Mouse (Mus musculus) midbrain, embryonic 14.5 days (tissue): ENCODE results near the gene Ushbp1. TPM values are rescaled to one million over a fixed set of nuclear protein-coding genes. Genes with fewer than 3 reads are reported as not detected.
A peak's percentile ranks its signal among the peaks of the same experiment; 100 is the strongest.

Experiments used
- ATAC-seq: fragments of 200-750 bp; cut with Nextera tagmentation; 2 replicates; pipeline ENCODE4 v1.8.0; 2017; ENCODE audit warnings: moderate number of reproducible peaks, moderate library complexity; ENCODE audit not compliant: low FRiP score, low TSS enrichment
- DNase-seq: peaks from one replicate; pipeline ENCODE4 v3.0.0-alpha.2; 2015
- H3K27ac ChIP-seq: fragments of 300-500 bp; sonication (generic); replicated peaks from 2 replicates; pipeline ENCODE4 v1.5.1; 2014; ENCODE audit warnings: mild to moderate bottlenecking, low read depth, low read length, moderate library complexity
- H3K27me3 ChIP-seq: fragments of 300-500 bp; sonication (generic); 2 replicates; pipeline ENCODE4 v1.6.1; 2014; ENCODE audit warnings: low read length, control low read depth, mixed read lengths; ENCODE audit not compliant: control insufficient read depth, insufficient read depth
- H3K36me3 ChIP-seq: fragments of 300-500 bp; sonication (generic); 2 replicates; pipeline ENCODE4 v1.6.1; 2014; ENCODE audit warnings: low read length, control low read depth; ENCODE audit not compliant: control insufficient read depth, insufficient read depth
- H3K4me1 ChIP-seq: fragments of 300-500 bp; sonication (generic); 2 replicates; pipeline ENCODE4 v1.6.1; 2014; ENCODE audit warnings: mild to moderate bottlenecking, antibody characterized with exemption, low read length, control low read depth; ENCODE audit not compliant: control insufficient read depth, insufficient read depth
- H3K4me2 ChIP-seq: fragments of 300-500 bp; sonication (generic); 2 replicates; pipeline ENCODE4 v1.6.1; 2014; ENCODE audit warnings: mild to moderate bottlenecking, low read length, moderate library complexity
- H3K4me3 ChIP-seq: fragments of 300-500 bp; sonication (generic); replicated peaks from 2 replicates; pipeline ENCODE4 v1.5.1; 2014; ENCODE audit warnings: low read depth, low read length
- H3K9ac ChIP-seq: fragments of 300-500 bp; sonication (generic); replicated peaks from 2 replicates; pipeline ENCODE4 v1.6.1; 2014; ENCODE audit warnings: mild to moderate bottlenecking, low read length, moderate library complexity
- H3K9me3 ChIP-seq: fragments of 300-500 bp; sonication (generic); 2 replicates; pipeline ENCODE4 v1.6.1; 2016; ENCODE audit warnings: low read length, control low read depth, mixed read lengths; ENCODE audit not compliant: control insufficient read depth
- WGBS: fragments of 180-500 bp; shearing (Covaris S2); extraction: QIAGEN DNeasy Blood & Tissue Kit; methylation state at CpG from one replicate; pipeline ENCODE4 v1.1.7; 2014; 5-methylcytosine and 5-hydroxymethylcytosine counted together
- polyA plus RNA-seq: library from polyadenylated mRNA; unstranded; fragments of >200 nt; fragmentation: Nextera tagmentation; extraction: Ambion mirVana; gene quantifications from 2 replicates; pipeline ENCODE4 v1.2.1, GENCODE M21; 2014

Gene Ushbp1
- polyA plus RNA-seq, 1 experiment from 2014 or later, result 5.7 TPM

- Histone ChIP-seq H3K9ac (no peak overlapping the region), H3K9me3 (no peaks in the 10 kb centered on the region), H3K27me3 (no peaks in the 10 kb centered on the region), H3K4me3 (no peak overlapping the region), H3K4me2 (no peak overlapping the region), H3K4me1 (peaks cover 14% of the 10 kb centered on the region), H3K27ac (no peak overlapping the region), H3K36me3 (peaks cover 15% of the 10 kb centered on the region; the same call in 1 of the 2 replicates)
- no peak for ATAC-seq
- no peak for DNase-seq
- 97% methylated on average over 10 of the region's 10 CpGs for WGBS
Observed at GRCm38 (mm10) chr8:71369040-71369718, 26.4 kb downstream of the Ushbp1 start.

GRCm38 (mm10) chr8:71368366-71368765 is 27.2 kb downstream of the Ushbp1 start:
- Histone ChIP-seq H3K4me3 (0 out of 2 replicates have a peak overlapping the region, but pooled peaks have one; percentile 64), H3K4me1 (peaks cover 14% of the 10 kb centered on the region), H3K27ac (no peak overlapping the region), H3K9me3 (no peaks in the 10 kb centered on the region), H3K27me3 (no peaks in the 10 kb centered on the region), H3K4me2 (no peak overlapping the region; the same call in 1 of the 2 replicates), H3K36me3 (peaks cover 12% of the 10 kb centered on the region; the same call in 1 of the 2 replicates), H3K9ac (no peak overlapping the region)
- DNase-seq (no peak), ATAC-seq (no peak)

GRCm38 (mm10) chr8:71367529-71368176 is 27.9 kb downstream of the Ushbp1 start:
- peaks cover 14% of the 10 kb centered on the region for H3K4me1 ChIP-seq
- ATAC-seq (no peak), DNase-seq (no peak)
- H3K27me3 ChIP-seq, result no peaks in the 10 kb centered on the region
- peak overlapping the region; percentile 93 for H3K27ac ChIP-seq
- peaks cover 12% of the 10 kb centered on the region; the same call in 1 of the 2 replicates for H3K36me3 ChIP-seq
- peak overlapping the region; percentile 64 for H3K4me3 ChIP-seq
- H3K9me3 ChIP-seq, result no peaks in the 10 kb centered on the region
- WGBS, result 56% methylated on average over 17 of the region's 17 CpGs
- H3K9ac ChIP-seq, result peak overlapping the region; percentile 52
- H3K4me2 ChIP-seq, result peak overlapping the region; percentile 73

- Histone ChIP-seq H3K36me3 (peaks cover 12% of the 10 kb centered on the region; the same call in 1 of the 2 replicates), H3K9me3 (no peaks in the 10 kb centered on the region), H3K4me3 (peak within 1 kb of the TSS; percentile 64), H3K4me2 (peak within 1 kb of the TSS; percentile 73), H3K4me1 (peaks cover 14% of the 10 kb centered on the region), H3K9ac (peak within 1 kb of the TSS; percentile 52), H3K27me3 (no peaks in the 10 kb centered on the region), H3K27ac (peak within 1 kb of the TSS; percentile 93)
- DNase-seq (peak; percentile 95), ATAC-seq (peak; percentile 77)
- under 1% methylated on average over 56 of the region's 56 CpGs for WGBS
Observed at GRCm38 (mm10) chr8:71366771-71367528, 28.7 kb downstream of the Ushbp1 start, which contains the start of gene Use1. Gene Use1 (plus strand): TSS chr8:71366848.

- ATAC-seq (no peak), DNase-seq (no peak)
- Histone ChIP-seq H3K4me3 (no peak overlapping the region), H3K4me2 (no peak overlapping the region), H3K27ac (no peak overlapping the region), H3K36me3 (peaks cover 84% of the 10 kb centered on the region), H3K27me3 (no peaks in the 10 kb centered on the region), H3K9ac (no peak overlapping the region), H3K4me1 (no peaks in the 10 kb centered on the region), H3K9me3 (no peaks in the 10 kb centered on the region)
- WGBS, result 86% methylated on average over 3 of the region's 3 CpGs
Observed at GRCm38 (mm10) chr8:71358026-71358425, 37.6 kb downstream of the Ushbp1 start.

- Histone ChIP-seq H3K4me3 (no peak overlapping the region), H3K27me3 (no peaks in the 10 kb centered on the region), H3K4me1 (no peaks in the 10 kb centered on the region), H3K9me3 (no peaks in the 10 kb centered on the region), H3K36me3 (peaks cover 97% of the 10 kb centered on the region), H3K4me2 (no peak overlapping the region), H3K9ac (no peak overlapping the region), H3K27ac (no peak overlapping the region)
- 88% methylated on average over 1 of the region's 1 CpGs for WGBS
- DNase-seq (no peak), ATAC-seq (no peak)
Observed at GRCm38 (mm10) chr8:71351520-71351919, 44.1 kb downstream of the Ushbp1 start.

GRCm38 (mm10) chr8:71351117-71351516 is 44.5 kb downstream of the Ushbp1 start:
- Histone ChIP-seq H3K4me2 (no peak overlapping the region), H3K4me1 (no peaks in the 10 kb centered on the region), H3K27ac (no peak overlapping the region), H3K9ac (no peak overlapping the region), H3K27me3 (no peaks in the 10 kb centered on the region), H3K4me3 (no peak overlapping the region), H3K36me3 (peaks cover 97% of the 10 kb centered on the region), H3K9me3 (no peaks in the 10 kb centered on the region)
- ATAC-seq, result no peak
- no peak for DNase-seq
- WGBS, result 80% methylated on average over 3 of the region's 3 CpGs

GRCm38 (mm10) chr8:71346581-71346980 is 49.0 kb downstream of the Ushbp1 start:
- Histone ChIP-seq H3K27ac (no peak overlapping the region), H3K4me3 (no peak overlapping the region), H3K4me1 (no peaks in the 10 kb centered on the region), H3K9me3 (no peaks in the 10 kb centered on the region), H3K27me3 (no peaks in the 10 kb centered on the region), H3K4me2 (no peak overlapping the region), H3K36me3 (peaks cover 93% of the 10 kb centered on the region), H3K9ac (no peak overlapping the region)
- DNase-seq (no peak), ATAC-seq (no peak)
- 86% methylated on average over 1 of the region's 1 CpGs for WGBS
